Mouse (Mus musculus) WW6 (cell line): ENCODE data around the gene Kcnd3.
"Not testable (repeated sequence)": the region's sequence is repeated elsewhere in the genome, so short reads cannot be mapped to it uniquely, and the experiment has no call there.

ENCODE experiments used
- DNase-seq: peaks from one replicate; pipeline ENCODE4 v3.0.0-alpha.2; 2013; ENCODE audit warnings: low read depth, low spot score

The Kcnd3 gene

GRCm38 (mm10) chr3:105699241-105699933 lies 247.3 kb downstream of the Kcnd3 start:
- DNase-seq, result no peak

GRCm38 (mm10) chr3:105700786-105701185 lies 248.7 kb downstream of the Kcnd3 start:
- DNase-seq, result not testable (repeated sequence)

GRCm38 (mm10) chr3:105701399-105701798 lies 249.3 kb downstream of the Kcnd3 start:
- no peak for DNase-seq

- no peak for DNase-seq
These were observed 251.4 kb downstream of the Kcnd3 start for GRCm38 (mm10) chr3:105703571-105703970.

- DNase-seq, result peak; percentile 70
These were observed 252.2 kb downstream of the Kcnd3 start, which contains the start of gene Inka2 for GRCm38 (mm10) chr3:105704031-105705008. Gene Inka2, plus strand, starts transcription at chr3:105704599.

GRCm38 (mm10) chr3:105705061-105705549 lies 253.0 kb downstream of the Kcnd3 start:
- DNase-seq, result no peak

- no peak for DNase-seq
These were observed 253.4 kb downstream of the Kcnd3 start for GRCm38 (mm10) chr3:105705561-105705960.

- no peak for DNase-seq
These were observed 254.4 kb downstream of the Kcnd3 start for GRCm38 (mm10) chr3:105706366-105707020.

- no peak for DNase-seq
These were observed 255.5 kb downstream of the Kcnd3 start for GRCm38 (mm10) chr3:105707590-105707989.

GRCm38 (mm10) chr3:105710246-105710645 lies 258.1 kb downstream of the Kcnd3 start:
- no peak for DNase-seq

- DNase-seq, result no peak
These were observed 259.6 kb downstream of the Kcnd3 start for GRCm38 (mm10) chr3:105711741-105712140.

- DNase-seq, result no peak
These were observed 260.7 kb downstream of the Kcnd3 start for GRCm38 (mm10) chr3:105712827-105713226.

- no peak for DNase-seq
These were observed 262.1 kb downstream of the Kcnd3 start for GRCm38 (mm10) chr3:105714091-105714819.

GRCm38 (mm10) chr3:105714820-105715167 lies 262.7 kb downstream of the Kcnd3 start:
- no peak for DNase-seq

- no peak for DNase-seq
These were observed 264.3 kb downstream of the Kcnd3 start for GRCm38 (mm10) chr3:105716353-105717000.

- no peak for DNase-seq
These were observed 265.9 kb downstream of the Kcnd3 start for GRCm38 (mm10) chr3:105717856-105718555.

GRCm38 (mm10) chr3:105718746-105719145 lies 266.6 kb downstream of the Kcnd3 start:
- no peak for DNase-seq

- DNase-seq, result no peak
These were observed 267.8 kb downstream of the Kcnd3 start for GRCm38 (mm10) chr3:105719979-105720378.

- DNase-seq, result no peak
These were observed 268.4 kb downstream of the Kcnd3 start for GRCm38 (mm10) chr3:105720514-105720913.

GRCm38 (mm10) chr3:105721681-105722201 lies 269.6 kb downstream of the Kcnd3 start:
- no peak for DNase-seq
